Mouse (Mus musculus): ENCODE measurements at regions not wholly inside any gene's neighbourhood (a gene's known extent, or its start where the extent isn't known, plus 50 kb on each side); places are given as distances from the start of the nearest gene placed in this dataset.

- TF ChIP-seq CTCF (conservative IDR thresholded peaks at IDR 0.05; ENCODE audit: low read length) (no peak), POU5F1 (IDR thresholded peaks at IDR 0.05; ENCODE audit: borderline replicate concordance, low read length) (no peak)
Measured at GRCm38 (mm10) chr15:50346953-50347352, 3537.8 kb upstream of the Gm7489 start.

All from E14TG2a.4 (cell line).